Mouse (Mus musculus) embryonic facial prominence, embryonic 12.5 days (tissue): ENCODE results near the gene Rnaseh2c. TPM values are rescaled to one million over a fixed set of nuclear protein-coding genes. Genes with fewer than 3 reads are reported as not detected.
A peak's percentile ranks its signal among the peaks of the same experiment; 100 is the strongest.

Experiments
- ATAC-seq: fragments of 200-750 bp; cut with Nextera tagmentation; 2 replicates; pipeline ENCODE4 v1.8.0; 2017; ENCODE audit not compliant: insufficient number of reproducible peaks, insufficient read depth, low FRiP score, low TSS enrichment
- H3K27ac ChIP-seq: fragments of 300-500 bp; sonication (generic); 2 replicates; pipeline ENCODE4 v1.5.1; 2016; ENCODE audit warnings: mild to moderate bottlenecking
- H3K27me3 ChIP-seq: fragments of 300-500 bp; sonication (generic); 2 replicates; pipeline ENCODE4 v1.6.1; 2016; ENCODE audit warnings: mild to moderate bottlenecking, moderate library complexity
- H3K36me3 ChIP-seq: fragments of 300-500 bp; sonication (generic); 2 replicates; pipeline ENCODE4 v1.6.1; 2016; ENCODE audit warnings: mild to moderate bottlenecking
- H3K4me1 ChIP-seq: fragments of 300-500 bp; sonication (generic); 2 replicates; pipeline ENCODE4 v1.6.1; 2016
- H3K4me2 ChIP-seq: fragments of 300-500 bp; sonication (generic); replicated peaks from 2 replicates; pipeline ENCODE4 v1.6.1; 2016; ENCODE audit warnings: mild to moderate bottlenecking, moderate library complexity
- H3K4me3 ChIP-seq: fragments of 300-500 bp; sonication (generic); 2 replicates; pipeline ENCODE4 v1.5.1; 2016; ENCODE audit warnings: mild to moderate bottlenecking
- H3K9ac ChIP-seq: fragments of 300-500 bp; sonication (generic); 2 replicates; pipeline ENCODE4 v1.6.1; 2016; ENCODE audit warnings: mild to moderate bottlenecking, moderate library complexity
- H3K9me3 ChIP-seq: fragments of 300-500 bp; sonication (generic); 2 replicates; pipeline ENCODE4 v1.6.1; 2016; ENCODE audit warnings: mild to moderate bottlenecking, moderate library complexity
- WGBS: fragments of 180-500 bp; shearing (Covaris S2); methylation state at CpG from one replicate; pipeline ENCODE4 v1.1.7; 2016; 5-methylcytosine and 5-hydroxymethylcytosine counted together
- polyA plus RNA-seq: library from polyadenylated mRNA; unstranded; fragments of >200 nt; fragmentation: Nextera tagmentation; extraction: Ambion mirVana; gene quantifications from 2 replicates; pipeline ENCODE4 v1.2.1, GENCODE M21; 2016

The Rnaseh2c gene
- polyA plus RNA-seq, 1 experiment from 2014 or later: 148 TPM

DNA sequence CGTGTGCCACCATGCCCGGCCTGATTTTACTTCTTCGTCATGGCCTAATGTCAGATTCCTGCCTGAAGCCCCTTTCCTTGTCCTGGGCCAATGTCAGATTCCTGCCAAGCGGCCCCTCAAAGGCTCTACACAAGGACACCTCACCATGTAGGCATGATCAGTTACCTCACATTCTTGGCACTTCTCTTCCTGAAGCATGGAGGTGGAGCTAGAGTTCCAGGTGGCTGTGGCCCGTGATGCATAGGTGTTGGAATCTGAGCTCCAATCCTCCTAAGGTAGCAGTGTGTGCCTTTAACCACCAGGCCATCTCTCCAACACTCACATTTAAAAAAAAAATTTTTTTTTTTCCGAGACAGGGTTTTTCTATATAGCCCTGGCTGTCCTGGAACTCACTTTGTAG lies 20.9 kb upstream of the Rnaseh2c start:
- Histone ChIP-seq H3K9me3 (no peaks in the 10 kb centered on the region), H3K36me3 (no peaks in the 10 kb centered on the region), H3K9ac (no peak overlapping the region), H3K27me3 (no peaks in the 10 kb centered on the region), H3K4me1 (no peaks in the 10 kb centered on the region), H3K4me2 (no peak overlapping the region), H3K4me3 (no peak overlapping the region), H3K27ac (no peak overlapping the region)
- ATAC-seq: no peak
- 85% methylated on average over 6 of the region's 6 CpGs for WGBS

DNA sequence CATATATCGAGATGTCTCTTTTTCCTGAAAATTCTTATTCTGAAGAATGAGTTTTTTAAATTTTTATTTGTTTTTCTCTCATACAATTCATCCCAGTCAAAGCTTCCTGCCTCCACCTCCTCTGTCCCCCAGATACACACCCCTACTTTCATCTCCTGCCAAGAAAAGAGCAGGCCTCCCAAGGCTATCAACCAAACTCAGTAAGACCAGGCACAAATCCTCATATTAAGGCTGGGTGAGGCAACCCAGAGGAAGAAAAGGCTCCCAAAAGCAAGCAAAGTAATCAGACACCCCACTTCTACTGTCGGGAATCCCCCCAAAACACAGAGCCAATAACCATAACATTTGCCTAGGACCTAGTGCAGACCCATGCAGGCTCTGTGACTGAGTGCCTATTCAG lies 19.7 kb upstream of the Rnaseh2c start:
- 82% methylated on average over 2 of the region's 2 CpGs for WGBS

DNA sequence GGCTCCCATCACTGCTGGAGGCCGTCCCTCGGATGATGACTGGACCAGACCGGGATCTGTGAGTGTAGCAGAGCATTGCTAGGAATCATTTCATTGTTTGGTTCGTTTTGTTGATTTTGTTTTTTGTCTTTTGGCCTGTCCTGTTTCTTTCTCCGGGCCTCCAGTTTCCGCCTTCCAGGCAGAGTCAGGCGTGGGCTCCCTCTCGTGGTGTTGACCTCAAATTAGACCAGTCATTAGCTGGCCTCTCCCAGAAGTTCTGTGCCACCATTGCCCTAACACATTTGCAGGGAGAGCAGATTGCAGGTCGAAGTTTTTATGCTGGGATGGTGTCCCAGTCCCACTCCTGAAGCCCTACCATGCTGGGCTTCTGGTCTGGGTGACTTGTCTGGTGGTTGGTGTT lies 12.5 kb upstream of the Rnaseh2c start:
- no peak for ATAC-seq
- Histone ChIP-seq H3K36me3 (no peaks in the 10 kb centered on the region), H3K27ac (no peak overlapping the region), H3K27me3 (no peaks in the 10 kb centered on the region), H3K4me3 (no peak overlapping the region), H3K9ac (no peak overlapping the region), H3K4me2 (no peak overlapping the region), H3K9me3 (no peaks in the 10 kb centered on the region), H3K4me1 (no peaks in the 10 kb centered on the region)
- 76% methylated on average over 9 of the region's 9 CpGs for WGBS

More for the DNA sequence above, 19.7 kb upstream of the Rnaseh2c start:
- no peak overlapping the region for H3K9ac ChIP-seq
- no peak overlapping the region for H3K4me3 ChIP-seq
- H3K36me3 ChIP-seq: no peaks in the 10 kb centered on the region
- no peaks in the 10 kb centered on the region for H3K9me3 ChIP-seq
- H3K27ac ChIP-seq: no peak overlapping the region
- H3K27me3 ChIP-seq: no peaks in the 10 kb centered on the region
- H3K4me1 ChIP-seq: no peaks in the 10 kb centered on the region
- no peak for ATAC-seq
- no peak overlapping the region for H3K4me2 ChIP-seq

DNA sequence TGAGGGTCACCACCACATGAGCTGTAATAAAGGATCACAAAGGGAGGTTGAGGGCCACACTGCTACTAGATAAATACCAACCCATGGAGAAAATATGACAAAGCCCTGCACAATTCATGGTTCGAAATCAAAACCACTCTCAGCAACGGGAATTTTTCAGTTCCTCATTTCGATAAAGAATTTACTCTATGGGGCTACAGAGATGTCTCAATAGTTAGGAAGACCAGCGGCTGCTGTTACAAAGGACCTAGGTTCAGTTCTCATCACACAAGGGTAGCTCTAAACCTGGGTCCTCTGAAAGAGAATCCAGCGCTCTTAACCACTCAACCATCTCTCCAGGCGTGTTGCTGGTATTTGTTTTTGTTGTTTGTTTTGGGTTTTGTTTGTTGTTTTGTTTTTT lies 9.8 kb upstream of the Rnaseh2c start:
- Histone ChIP-seq H3K4me3 (no peak overlapping the region), H3K9me3 (no peaks in the 10 kb centered on the region), H3K4me1 (no peaks in the 10 kb centered on the region), H3K9ac (no peak overlapping the region), H3K4me2 (no peak overlapping the region), H3K27ac (no peak overlapping the region), H3K27me3 (no peaks in the 10 kb centered on the region), H3K36me3 (no peaks in the 10 kb centered on the region)
- 89% methylated on average over 6 of the region's 6 CpGs for WGBS
- ATAC-seq: no peak

DNA sequence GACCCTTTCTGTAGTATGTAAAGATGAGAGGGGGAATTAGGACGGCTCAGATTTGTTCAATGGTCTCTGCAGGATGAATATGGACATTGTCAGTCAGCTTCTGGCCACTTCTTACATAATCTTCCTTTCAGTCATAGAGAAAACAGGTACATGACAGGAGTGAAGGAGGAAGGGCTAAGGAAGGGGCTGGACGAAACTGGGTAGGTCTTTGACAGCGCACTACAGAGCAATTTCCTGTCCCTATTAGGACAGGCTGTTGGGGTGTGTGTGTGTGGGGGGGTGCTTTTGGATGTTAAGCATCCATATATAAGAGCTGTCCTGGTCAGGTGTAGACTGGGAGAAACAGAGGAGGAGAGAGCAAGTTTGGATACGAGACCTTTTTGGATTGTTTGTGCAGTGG lies 2.4 kb upstream of the Rnaseh2c start:
- no peak overlapping the region for H3K9ac ChIP-seq
- no peaks in the 10 kb centered on the region for H3K27me3 ChIP-seq
- H3K36me3 ChIP-seq: peaks cover 14% of the 10 kb centered on the region
- no peak overlapping the region for H3K4me3 ChIP-seq
- H3K4me1 ChIP-seq: peaks cover 16% of the 10 kb centered on the region
- H3K4me2 ChIP-seq: no peak overlapping the region
- 72% methylated on average over 4 of the region's 4 CpGs for WGBS
- no peak overlapping the region for H3K27ac ChIP-seq
- no peak for ATAC-seq
- H3K9me3 ChIP-seq: no peaks in the 10 kb centered on the region

DNA sequence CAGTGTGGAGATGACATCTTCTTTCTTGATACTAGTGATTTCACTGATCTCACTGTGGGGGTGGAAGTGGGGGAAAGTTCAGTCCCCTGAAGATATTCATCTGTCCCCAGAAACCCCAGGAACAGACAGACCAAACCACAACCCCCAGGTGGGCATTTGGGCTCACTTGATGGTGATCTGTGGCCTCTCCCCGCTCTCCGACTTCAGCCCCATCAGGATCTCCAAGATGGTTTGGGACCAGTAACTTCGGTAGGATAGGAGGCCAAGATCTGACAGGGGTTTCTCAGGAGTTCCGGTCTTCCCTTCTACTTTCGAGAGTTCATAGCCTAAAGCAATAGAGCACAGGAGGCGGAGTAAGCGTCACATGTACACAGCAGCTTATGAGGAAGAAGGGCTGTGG lies 2.0 kb downstream of the Rnaseh2c start:
- no peaks in the 10 kb centered on the region for H3K9me3 ChIP-seq
- H3K4me1 ChIP-seq: peaks cover 24% of the 10 kb centered on the region
- H3K36me3 ChIP-seq: peaks cover 58% of the 10 kb centered on the region
- no peak overlapping the region for H3K4me3 ChIP-seq
- H3K27me3 ChIP-seq: no peaks in the 10 kb centered on the region
- H3K27ac ChIP-seq: no peak overlapping the region
- H3K9ac ChIP-seq: peak overlapping the region; percentile 2; the same call in 1 of the 2 replicates
- no peak for ATAC-seq
- H3K4me2 ChIP-seq: no peak overlapping the region
- WGBS: 89% methylated on average over 7 of the region's 7 CpGs

DNA sequence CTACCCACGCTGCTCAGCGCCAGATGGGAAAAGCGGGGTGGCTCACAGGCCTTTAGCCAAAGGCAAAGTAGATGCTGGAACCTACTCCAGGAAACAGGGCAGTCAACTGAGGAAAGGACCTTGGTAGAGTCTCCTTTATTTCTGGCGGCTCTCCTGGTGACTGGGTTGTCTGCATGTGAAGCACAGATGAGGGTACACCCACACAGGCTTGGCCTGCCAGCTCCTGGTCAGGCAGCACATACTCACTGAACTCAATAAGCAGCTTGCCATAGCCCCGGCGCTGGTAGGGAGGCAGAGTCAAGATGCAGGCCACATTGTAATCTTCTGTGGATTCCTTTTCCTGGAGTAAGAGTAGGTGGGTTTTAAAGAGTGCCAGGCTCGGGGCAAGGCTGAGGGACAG lies 3.5 kb downstream of the Rnaseh2c start:
- ATAC-seq: no peak
- no peaks in the 10 kb centered on the region for H3K9me3 ChIP-seq
- H3K4me3 ChIP-seq: no peak overlapping the region
- peaks cover 31% of the 10 kb centered on the region for H3K4me1 ChIP-seq
- peaks cover 61% of the 10 kb centered on the region for H3K36me3 ChIP-seq
- H3K9ac ChIP-seq: no peak overlapping the region
- no peak overlapping the region for H3K4me2 ChIP-seq
- no peak overlapping the region for H3K27ac ChIP-seq
- WGBS: 94% methylated on average over 7 of the region's 7 CpGs
- no peaks in the 10 kb centered on the region for H3K27me3 ChIP-seq

DNA sequence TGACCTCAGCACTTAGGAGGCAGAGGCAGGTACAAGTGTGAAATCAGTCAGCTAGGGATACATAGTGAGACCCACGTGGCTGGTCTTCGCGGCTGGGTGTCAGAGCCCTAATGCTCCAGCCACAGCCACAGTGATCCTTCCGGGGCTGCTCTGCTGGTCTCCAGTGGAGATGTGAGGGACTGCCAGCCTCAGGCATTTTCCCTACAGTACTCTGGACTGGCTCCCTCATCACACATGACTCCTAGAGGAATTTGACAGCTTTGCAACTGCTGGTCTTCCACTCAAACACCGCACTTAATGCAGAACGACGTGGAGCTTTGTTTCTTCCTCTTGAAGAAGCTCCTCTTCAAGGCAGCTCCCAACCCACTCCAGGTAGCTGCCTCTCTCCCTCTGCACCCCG lies 4.5 kb downstream of the Rnaseh2c start:
- no peaks in the 10 kb centered on the region for H3K27me3 ChIP-seq
- H3K9me3 ChIP-seq: no peaks in the 10 kb centered on the region
- no peak overlapping the region for H3K4me2 ChIP-seq
- H3K4me1 ChIP-seq: peaks cover 35% of the 10 kb centered on the region
- H3K4me3 ChIP-seq: no peak overlapping the region
- H3K9ac ChIP-seq: no peak overlapping the region
- no peak overlapping the region for H3K27ac ChIP-seq
- ATAC-seq: no peak
- peaks cover 61% of the 10 kb centered on the region for H3K36me3 ChIP-seq
- 90% methylated on average over 8 of the region's 8 CpGs for WGBS

DNA sequence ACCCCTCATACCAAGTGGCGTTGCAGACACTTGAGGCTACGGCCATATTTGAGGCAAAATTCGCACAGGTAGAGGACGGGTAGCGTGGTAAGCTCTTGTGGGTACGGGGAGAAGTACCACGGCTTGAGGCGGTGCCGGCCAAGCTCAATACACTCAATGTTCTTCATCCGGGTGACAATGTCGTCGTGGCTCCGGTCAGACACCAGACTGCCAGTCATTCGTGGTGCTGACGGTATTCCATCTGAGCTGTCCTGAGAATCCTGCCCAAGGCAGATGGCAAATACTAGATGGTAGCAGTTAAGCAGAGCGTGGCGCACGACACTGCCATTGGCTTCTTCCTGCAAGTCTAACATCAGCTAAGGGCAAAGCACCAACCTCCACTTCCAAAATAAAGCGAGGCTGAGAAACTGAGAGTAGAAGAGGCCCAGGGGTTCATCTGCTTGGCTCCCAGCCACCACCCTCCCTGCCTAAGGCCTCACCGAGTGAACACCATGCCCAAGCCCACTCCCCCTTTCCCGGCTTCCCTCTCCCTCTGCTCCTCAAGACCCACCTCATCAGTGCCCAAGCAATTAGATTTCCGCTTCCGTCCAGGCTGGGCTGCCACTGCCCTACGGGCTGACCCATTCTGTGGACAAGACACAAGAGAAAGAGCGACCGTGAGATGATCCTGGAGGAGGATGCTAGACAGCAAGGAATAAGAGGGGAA lies 6.2 kb downstream of the Rnaseh2c start:
- Histone ChIP-seq H3K36me3 (peaks cover 61% of the 10 kb centered on the region), H3K9ac (no peak overlapping the region), H3K4me2 (no peak overlapping the region; the same call in 1 of the 2 replicates), H3K27me3 (no peaks in the 10 kb centered on the region), H3K4me1 (peaks cover 30% of the 10 kb centered on the region), H3K27ac (no peak overlapping the region), H3K4me3 (0 out of 2 replicates have a peak overlapping the region, but pooled peaks have one; percentile 54), H3K9me3 (no peaks in the 10 kb centered on the region)
- no peak for ATAC-seq
- 93% methylated on average over 26 of the region's 26 CpGs for WGBS

DNA sequence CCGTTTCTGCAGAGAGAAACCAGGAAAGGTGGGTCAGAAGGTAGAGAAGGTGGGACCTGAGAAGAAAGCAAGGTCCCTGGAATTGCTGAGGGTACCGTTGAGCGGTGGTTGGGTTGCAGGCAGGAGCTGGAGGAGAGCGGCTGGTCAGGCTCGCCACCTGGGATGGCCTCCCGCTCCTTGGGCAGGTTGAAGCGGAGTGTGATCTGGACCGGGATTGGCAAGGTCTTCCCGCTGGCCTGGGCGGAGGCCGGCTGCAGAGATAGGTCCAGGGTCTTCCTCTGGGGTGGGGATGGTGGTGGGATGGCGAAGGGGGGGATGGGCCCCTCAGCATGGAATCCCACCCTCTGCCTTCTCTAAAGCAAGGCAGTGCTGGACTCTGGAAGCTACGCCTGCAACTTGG lies 7.0 kb downstream of the Rnaseh2c start:
- Histone ChIP-seq H3K9me3 (no peaks in the 10 kb centered on the region), H3K9ac (peak overlapping the region; percentile 65; the same call in 1 of the 2 replicates), H3K36me3 (peaks cover 53% of the 10 kb centered on the region), H3K4me2 (peak overlapping the region; percentile 79), H3K27me3 (no peaks in the 10 kb centered on the region), H3K27ac (peak overlapping the region; percentile 98; the same call in 1 of the 2 replicates), H3K4me1 (peaks cover 22% of the 10 kb centered on the region), H3K4me3 (peak overlapping the region; percentile 54)
- 95% methylated on average over 13 of the region's 13 CpGs for WGBS
- ATAC-seq: no peak

DNA sequence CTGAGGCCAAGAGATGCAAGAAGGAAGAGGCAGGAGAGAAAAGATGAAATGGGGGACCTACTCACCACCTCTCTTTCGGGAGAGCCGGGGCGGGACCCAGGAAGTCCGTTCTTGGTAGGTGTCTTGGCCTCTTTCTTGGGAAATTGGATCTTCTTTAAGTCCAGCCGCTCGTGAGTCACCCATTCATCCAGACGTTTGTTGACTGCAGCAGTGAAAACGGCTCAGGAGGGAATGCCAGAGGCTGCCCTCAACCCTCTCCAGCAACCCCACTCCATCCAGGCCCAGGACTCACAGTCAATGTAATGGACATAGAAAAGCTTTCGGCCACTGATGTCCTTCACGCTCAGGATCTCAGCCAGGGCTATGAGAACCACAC lies 7.5 kb downstream of the Rnaseh2c start:
- WGBS: 56% methylated on average over 10 of the region's 10 CpGs
- Histone ChIP-seq H3K9me3 (no peaks in the 10 kb centered on the region), H3K9ac (peak overlapping the region; percentile 65), H3K4me2 (peak overlapping the region; percentile 79), H3K36me3 (peaks cover 48% of the 10 kb centered on the region), H3K27me3 (no peaks in the 10 kb centered on the region), H3K4me1 (peaks cover 19% of the 10 kb centered on the region), H3K27ac (peak overlapping the region; percentile 98), H3K4me3 (peak overlapping the region; percentile 54)
- no peak for ATAC-seq

DNA sequence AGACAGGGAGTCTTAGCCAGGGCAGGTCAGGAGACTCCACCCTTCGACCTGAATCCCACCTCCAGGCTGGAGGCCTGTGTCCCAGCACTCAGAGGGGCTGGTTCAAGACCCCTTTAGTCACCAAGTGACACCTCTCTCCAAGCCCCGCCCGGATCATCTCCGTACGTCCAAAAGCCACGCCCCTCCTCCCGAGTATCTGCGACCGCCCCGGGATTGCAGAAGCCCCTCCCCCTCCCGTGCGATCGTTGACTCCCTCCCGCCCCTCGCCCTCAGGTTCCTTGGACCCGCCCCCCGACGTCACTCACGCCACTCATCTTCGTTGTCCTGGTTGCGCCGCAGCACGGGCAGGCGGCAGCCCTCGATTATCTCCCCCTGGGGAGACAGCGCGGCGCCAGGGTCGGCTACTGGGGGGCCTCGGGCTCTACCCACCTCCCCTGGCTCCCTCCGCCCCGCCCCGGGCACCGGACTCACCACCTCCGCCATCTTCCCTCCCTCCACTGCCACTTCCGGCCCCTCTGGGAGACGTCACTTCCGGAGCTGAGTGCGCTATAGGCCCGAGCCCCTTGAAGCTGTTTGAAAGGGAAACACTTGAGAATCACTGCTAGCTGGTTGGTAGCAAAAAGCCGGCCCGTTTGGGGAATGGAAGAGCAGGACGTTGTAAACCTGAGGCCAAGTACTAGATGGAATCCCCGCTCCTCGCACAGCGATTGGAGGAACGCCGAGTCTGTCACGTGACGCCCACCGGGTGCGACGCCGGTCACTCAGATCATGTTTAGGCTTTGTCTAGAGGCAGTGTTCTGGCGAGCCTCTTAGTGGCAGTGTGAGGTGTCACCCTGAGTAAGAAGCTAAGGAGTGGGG lies 8.1 kb downstream of the Rnaseh2c start, which contains the start of gene Kat5:
TSS of gene Kat5 (minus strand) at position 691 of the 858 bp plus-strand sequence.
- Histone ChIP-seq H3K27ac (peak within 1 kb of the TSS; percentile 98), H3K27me3 (no peaks in the 10 kb centered on the region), H3K9me3 (no peaks in the 10 kb centered on the region), H3K4me1 (peaks cover 19% of the 10 kb centered on the region), H3K4me3 (peak within 1 kb of the TSS; percentile 54), H3K4me2 (peak within 1 kb of the TSS; percentile 79), H3K9ac (peak within 1 kb of the TSS; percentile 65), H3K36me3 (peaks cover 42% of the 10 kb centered on the region)
- ATAC-seq: peak; percentile 85
- 1% methylated on average over 55 of the region's 55 CpGs for WGBS
